Mouse (Mus musculus): ENCODE data around the gene Tbc1d9.

The Tbc1d9 gene

DNA sequence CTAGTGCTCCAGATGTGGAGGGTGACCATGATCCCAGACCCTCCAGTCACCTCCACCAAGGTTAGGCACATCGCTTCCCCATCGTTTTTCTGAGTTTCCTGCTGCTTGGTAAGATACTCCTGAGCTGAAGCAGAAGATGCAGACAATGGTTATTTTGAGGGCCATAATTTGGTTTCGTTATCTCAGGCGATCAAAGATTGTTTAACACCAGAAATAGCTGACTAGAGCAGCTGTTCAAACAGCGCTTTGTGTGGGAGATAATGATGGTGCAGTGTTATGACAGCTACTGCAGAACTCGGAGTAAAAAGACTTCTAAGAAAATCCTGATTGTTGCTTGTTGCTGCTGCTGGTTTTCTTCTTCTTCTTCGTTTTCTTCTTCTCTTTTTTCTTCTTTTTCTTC is 40.8 kb downstream of the Tbc1d9 start:
- no peaks in the 10 kb centered on the region for H3K27me3 ChIP-seq (ENCODE audit: insufficient read depth, low read length)
- TF ChIP-seq NANOG (IDR thresholded peaks at IDR 0.05; ENCODE audit: borderline replicate concordance, low read length) (no peak), CTCF (conservative IDR thresholded peaks at IDR 0.05; ENCODE audit: low read length) (no peak), POU5F1 (IDR thresholded peaks at IDR 0.05; ENCODE audit: borderline replicate concordance, low read length) (no peak)
- H3K36me3 ChIP-seq (ENCODE audit: insufficient read depth, low read length), result peaks cover 11% of the 10 kb centered on the region

DNA sequence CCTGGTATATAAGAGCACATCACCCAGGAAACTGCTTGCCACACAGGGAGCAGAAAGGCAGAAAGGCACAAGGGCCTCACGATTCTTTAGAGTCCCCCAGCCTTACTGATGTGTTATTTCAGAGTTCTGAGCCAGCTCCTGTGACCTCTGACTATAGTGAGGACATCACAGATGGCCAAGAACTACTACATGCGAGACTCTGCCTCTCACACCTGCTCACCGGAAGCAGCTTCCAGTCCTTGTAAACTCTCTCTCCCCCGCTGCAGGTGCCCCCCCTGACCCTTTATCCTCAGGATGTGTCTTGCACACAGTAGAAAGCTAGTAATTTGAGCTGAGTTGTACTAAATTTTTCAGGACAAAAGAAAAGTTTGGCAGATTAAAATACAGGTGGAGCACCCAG is 44.4 kb downstream of the Tbc1d9 start:
- Histone ChIP-seq H3K27me3 (ENCODE audit: insufficient read depth, low read length) (no peaks in the 10 kb centered on the region), H3K4me1 (replicated peaks; ENCODE audit: low read depth, low read length) (0 out of 2 replicates have a peak, but pooled peaks cover 4% of the 10 kb centered on the region), H3K4me3 (replicated peaks; ENCODE audit: low read length) (no peak overlapping the region), H3K9me3 (ENCODE audit: low read length) (no peaks in the 10 kb centered on the region), H3K36me3 (ENCODE audit: insufficient read depth, low read length) (peaks cover 40% of the 10 kb centered on the region)
- TF ChIP-seq CTCF (conservative IDR thresholded peaks at IDR 0.05; ENCODE audit: low read length) (no peak), NANOG (IDR thresholded peaks at IDR 0.05; ENCODE audit: borderline replicate concordance, low read length) (no peak)

More for the DNA sequence above, 40.8 kb downstream of the Tbc1d9 start:
- H3K4me1 ChIP-seq (replicated peaks; ENCODE audit: low read depth, low read length), result 0 out of 2 replicates have a peak, but pooled peaks cover 4% of the 10 kb centered on the region
- H3K4me3 ChIP-seq (replicated peaks; ENCODE audit: low read length), result no peak overlapping the region
- H3K9me3 ChIP-seq (ENCODE audit: low read length), result no peaks in the 10 kb centered on the region

DNA sequence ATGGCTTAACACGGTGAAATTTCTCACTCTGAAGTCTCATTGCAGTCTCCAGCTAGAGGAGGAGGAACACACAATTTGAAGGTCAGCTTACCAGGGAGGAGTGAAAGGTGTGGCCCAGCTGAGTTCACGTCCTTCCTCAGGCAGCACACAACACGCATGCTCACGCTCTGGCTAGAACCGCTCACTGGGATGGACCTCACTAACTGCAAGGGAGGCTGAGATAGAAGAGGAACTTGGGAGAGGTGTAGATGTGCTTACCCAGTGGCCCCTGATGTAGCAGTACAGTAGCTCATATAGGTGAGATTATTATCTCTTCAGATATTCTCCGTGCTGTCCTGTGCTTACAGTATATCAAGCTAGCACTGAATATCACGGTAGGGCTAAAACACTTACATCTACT is 45.5 kb downstream of the Tbc1d9 start:
- Histone ChIP-seq H3K4me3 (replicated peaks; ENCODE audit: low read length) (no peak overlapping the region), H3K36me3 (ENCODE audit: insufficient read depth, low read length) (peaks cover 40% of the 10 kb centered on the region), H3K4me1 (replicated peaks; ENCODE audit: low read depth, low read length) (0 out of 2 replicates have a peak, but pooled peaks cover 4% of the 10 kb centered on the region), H3K9me3 (ENCODE audit: low read length) (no peaks in the 10 kb centered on the region), H3K27me3 (ENCODE audit: insufficient read depth, low read length) (no peaks in the 10 kb centered on the region)
- TF ChIP-seq NANOG (IDR thresholded peaks at IDR 0.05; ENCODE audit: borderline replicate concordance, low read length), result no peak
- no peak for TF ChIP-seq CTCF (conservative IDR thresholded peaks at IDR 0.05; ENCODE audit: low read length)
- no peak for TF ChIP-seq POU5F1 (IDR thresholded peaks at IDR 0.05; ENCODE audit: borderline replicate concordance, low read length)

DNA sequence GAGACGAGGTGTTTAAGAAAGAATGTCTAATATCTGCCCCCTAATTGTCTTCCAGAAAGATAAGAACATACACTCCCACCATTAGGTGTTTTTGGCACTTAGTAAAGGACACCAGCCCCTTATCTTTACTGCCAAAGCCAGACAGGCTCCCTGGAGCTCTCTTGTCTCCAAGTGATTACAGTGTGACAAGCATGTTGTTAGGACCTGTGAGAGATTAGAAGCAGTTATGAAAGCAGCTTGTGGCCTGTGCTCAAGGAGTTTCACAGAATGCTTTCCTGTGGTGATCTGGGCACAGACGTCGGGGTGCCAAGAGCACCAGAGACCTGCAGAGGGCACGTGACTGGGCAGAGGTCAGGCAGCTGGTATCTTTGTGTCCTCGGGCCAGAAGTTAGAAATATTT is 49.9 kb downstream of the Tbc1d9 start:
- Histone ChIP-seq H3K4me3 (replicated peaks; ENCODE audit: low read length) (no peak overlapping the region), H3K4me1 (replicated peaks; ENCODE audit: low read depth, low read length) (no peaks in the 10 kb centered on the region), H3K9me3 (ENCODE audit: low read length) (no peaks in the 10 kb centered on the region), H3K36me3 (ENCODE audit: insufficient read depth, low read length) (peaks cover 38% of the 10 kb centered on the region), H3K27me3 (ENCODE audit: insufficient read depth, low read length) (no peaks in the 10 kb centered on the region)
- TF ChIP-seq NANOG (IDR thresholded peaks at IDR 0.05; ENCODE audit: borderline replicate concordance, low read length) (no peak), CTCF (conservative IDR thresholded peaks at IDR 0.05; ENCODE audit: low read length) (no peak), POU5F1 (IDR thresholded peaks at IDR 0.05; ENCODE audit: borderline replicate concordance, low read length) (no peak)

DNA sequence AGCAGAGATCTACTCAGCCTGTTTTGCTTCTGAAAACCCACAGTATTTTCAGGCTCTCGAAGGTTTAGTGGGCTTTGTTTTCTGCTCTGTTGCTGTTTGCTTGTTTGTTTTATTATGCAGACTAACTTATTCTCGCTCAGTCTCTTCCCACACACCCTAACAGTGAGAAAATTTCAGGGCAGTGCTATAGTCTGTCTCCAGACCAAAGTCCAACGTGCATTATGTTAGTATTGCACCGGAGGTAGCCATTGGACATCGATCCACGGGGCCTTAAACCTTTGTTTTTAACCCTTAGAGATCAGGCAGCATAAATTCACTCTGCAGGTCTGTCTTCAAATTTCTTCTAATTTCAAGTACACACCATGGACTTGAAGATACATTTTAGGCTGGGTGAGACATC is 51.4 kb downstream of the Tbc1d9 start:
- H3K9me3 ChIP-seq (ENCODE audit: low read length), result no peaks in the 10 kb centered on the region
- H3K36me3 ChIP-seq (ENCODE audit: insufficient read depth, low read length), result peaks cover 24% of the 10 kb centered on the region
- no peaks in the 10 kb centered on the region for H3K27me3 ChIP-seq (ENCODE audit: insufficient read depth, low read length)
- no peaks in the 10 kb centered on the region for H3K4me1 ChIP-seq (replicated peaks; ENCODE audit: low read depth, low read length)
- H3K4me3 ChIP-seq (replicated peaks; ENCODE audit: low read length), result no peak overlapping the region
- no peak for TF ChIP-seq POU5F1 (IDR thresholded peaks at IDR 0.05; ENCODE audit: borderline replicate concordance, low read length)
- TF ChIP-seq NANOG (IDR thresholded peaks at IDR 0.05; ENCODE audit: borderline replicate concordance, low read length), result no peak
- no peak for TF ChIP-seq CTCF (conservative IDR thresholded peaks at IDR 0.05; ENCODE audit: low read length)

DNA sequence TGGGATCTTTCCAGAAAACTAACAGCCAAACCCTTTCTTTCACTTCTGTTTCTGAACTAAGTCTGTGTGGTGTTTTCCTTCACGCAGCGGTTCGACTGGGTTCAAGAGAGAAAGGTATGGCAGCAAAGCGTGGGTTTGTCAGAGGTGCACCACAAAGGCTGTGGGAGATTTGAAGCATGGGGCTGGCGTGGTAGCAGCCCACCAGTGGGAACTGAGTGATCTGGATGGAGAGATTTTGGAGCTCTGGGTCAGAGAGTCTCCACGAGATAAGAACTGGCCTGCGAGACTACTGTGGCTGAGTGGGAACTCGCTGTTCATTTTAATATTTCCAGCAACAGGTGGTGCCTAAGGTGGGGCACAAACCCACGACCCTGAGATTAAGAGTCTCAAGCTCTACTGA is 52.0 kb downstream of the Tbc1d9 start:
- Histone ChIP-seq H3K4me1 (replicated peaks; ENCODE audit: low read depth, low read length) (no peaks in the 10 kb centered on the region), H3K27me3 (ENCODE audit: insufficient read depth, low read length) (no peaks in the 10 kb centered on the region), H3K36me3 (ENCODE audit: insufficient read depth, low read length) (peaks cover 17% of the 10 kb centered on the region), H3K9me3 (ENCODE audit: low read length) (no peaks in the 10 kb centered on the region), H3K4me3 (replicated peaks; ENCODE audit: low read length) (no peak overlapping the region)
- TF ChIP-seq CTCF (conservative IDR thresholded peaks at IDR 0.05; ENCODE audit: low read length) (no peak), NANOG (IDR thresholded peaks at IDR 0.05; ENCODE audit: borderline replicate concordance, low read length) (no peak), POU5F1 (IDR thresholded peaks at IDR 0.05; ENCODE audit: borderline replicate concordance, low read length) (no peak)

DNA sequence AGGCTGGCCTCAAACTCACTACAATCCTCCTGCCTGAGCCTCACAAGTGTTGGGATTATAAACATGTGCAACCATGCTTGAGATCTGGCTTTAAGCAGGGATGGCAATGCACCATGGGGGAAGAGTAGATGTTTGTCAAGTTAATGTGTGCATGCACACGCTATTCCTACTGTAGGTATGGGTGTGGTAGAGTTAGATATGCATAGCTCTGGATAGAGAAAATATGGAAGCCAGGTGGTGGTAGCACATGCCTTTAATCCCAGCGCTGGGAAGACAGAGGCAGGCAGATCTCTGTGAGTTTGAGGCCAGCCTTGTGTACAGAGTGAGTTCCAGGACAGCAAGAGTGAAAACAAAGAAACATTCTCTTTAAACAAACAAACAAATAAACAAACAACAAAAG is 52.7 kb downstream of the Tbc1d9 start:
- TF ChIP-seq CTCF (conservative IDR thresholded peaks at IDR 0.05; ENCODE audit: low read length) (no peak), POU5F1 (IDR thresholded peaks at IDR 0.05; ENCODE audit: borderline replicate concordance, low read length) (no peak), NANOG (IDR thresholded peaks at IDR 0.05; ENCODE audit: borderline replicate concordance, low read length) (no peak)
- H3K9me3 ChIP-seq (ENCODE audit: low read length), result no peaks in the 10 kb centered on the region
- peaks cover 10% of the 10 kb centered on the region for H3K36me3 ChIP-seq (ENCODE audit: insufficient read depth, low read length)
- no peaks in the 10 kb centered on the region for H3K4me1 ChIP-seq (replicated peaks; ENCODE audit: low read depth, low read length)
- no peak overlapping the region for H3K4me3 ChIP-seq (replicated peaks; ENCODE audit: low read length)
- H3K27me3 ChIP-seq (ENCODE audit: insufficient read depth, low read length), result no peaks in the 10 kb centered on the region

DNA sequence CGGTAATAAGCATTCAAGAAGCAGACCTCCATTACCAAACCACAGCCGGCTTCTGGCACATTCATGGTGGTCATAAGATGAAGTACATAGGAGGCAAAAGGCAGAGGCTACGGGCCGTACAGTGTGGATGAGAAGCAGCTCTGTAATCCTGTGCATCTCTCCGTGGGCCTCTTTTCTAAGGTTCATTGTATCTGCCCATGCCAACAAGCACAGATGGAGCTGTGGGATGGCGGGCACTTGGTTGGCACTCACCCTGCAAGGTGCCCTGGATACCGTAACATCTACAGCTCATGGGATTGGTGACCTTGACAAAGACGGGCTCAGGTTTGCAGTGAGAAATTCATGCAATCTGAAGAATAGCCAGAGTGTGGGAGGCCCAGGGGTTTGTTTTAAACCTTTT is 54.2 kb downstream of the Tbc1d9 start:
- TF ChIP-seq POU5F1 (IDR thresholded peaks at IDR 0.05; ENCODE audit: borderline replicate concordance, low read length), result no peak
- TF ChIP-seq CTCF (conservative IDR thresholded peaks at IDR 0.05; ENCODE audit: low read length), result no peak
- TF ChIP-seq NANOG (IDR thresholded peaks at IDR 0.05; ENCODE audit: borderline replicate concordance, low read length), result no peak
- Histone ChIP-seq H3K27me3 (ENCODE audit: insufficient read depth, low read length) (no peaks in the 10 kb centered on the region), H3K9me3 (ENCODE audit: low read length) (no peaks in the 10 kb centered on the region), H3K4me1 (replicated peaks; ENCODE audit: low read depth, low read length) (no peaks in the 10 kb centered on the region), H3K4me3 (replicated peaks; ENCODE audit: low read length) (no peak overlapping the region), H3K36me3 (ENCODE audit: insufficient read depth, low read length) (no peaks in the 10 kb centered on the region; the same call in 1 of the 2 replicates)

DNA sequence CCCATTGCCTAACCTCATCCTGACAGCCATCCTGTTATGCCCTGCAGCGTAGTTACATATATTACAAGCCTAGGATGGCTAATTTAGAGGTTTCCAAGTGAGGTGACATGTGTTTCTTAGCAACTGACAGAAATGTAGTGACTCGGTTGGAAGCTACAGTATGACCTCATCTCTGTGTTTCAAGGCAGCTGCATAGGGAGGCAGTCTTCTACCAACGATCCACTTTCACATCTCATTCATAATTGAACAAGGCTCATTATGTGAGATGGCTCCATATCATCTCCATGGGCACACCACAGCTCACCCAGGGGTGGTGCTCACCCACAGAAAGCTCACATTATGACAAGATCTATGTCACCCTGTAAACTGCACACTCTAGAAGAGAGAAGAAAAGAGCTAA is 55.6 kb downstream of the Tbc1d9 start:
- TF ChIP-seq POU5F1 (IDR thresholded peaks at IDR 0.05; ENCODE audit: borderline replicate concordance, low read length) (no peak), CTCF (conservative IDR thresholded peaks at IDR 0.05; ENCODE audit: low read length) (no peak), NANOG (IDR thresholded peaks at IDR 0.05; ENCODE audit: borderline replicate concordance, low read length) (no peak)
- Histone ChIP-seq H3K27me3 (ENCODE audit: insufficient read depth, low read length) (no peaks in the 10 kb centered on the region), H3K9me3 (ENCODE audit: low read length) (no peaks in the 10 kb centered on the region), H3K36me3 (ENCODE audit: insufficient read depth, low read length) (no peaks in the 10 kb centered on the region; the same call in 1 of the 2 replicates), H3K4me1 (replicated peaks; ENCODE audit: low read depth, low read length) (no peaks in the 10 kb centered on the region), H3K4me3 (replicated peaks; ENCODE audit: low read length) (no peak overlapping the region)
